Mouse (Mus musculus) right cerebral cortex, postnatal 25 days (tissue): ENCODE measurements around the gene Psg19.
A peak's percentile ranks its signal among the peaks of the same experiment; 100 is the strongest.
"Not testable (repeated sequence)": the region's sequence is repeated elsewhere in the genome, so short reads cannot be mapped to it uniquely, and the experiment has no call there.

Experiments
- DNase-seq: peaks from one replicate; pipeline ENCODE4 v3.0.0; 2022

The Psg19 gene

GRCm38 (mm10) chr7:18798420-18798819, at the start of gene Psg19:
Psg19 (minus strand) TSS chr7:18798520.
- DNase-seq = no peak

- no peak for DNase-seq
Measured at GRCm38 (mm10) chr7:18844811-18845210, 46.5 kb upstream of the Psg19 start.

GRCm38 (mm10) chr7:18841174-18841567, 42.9 kb upstream of the Psg19 start:
- DNase-seq = no peak

GRCm38 (mm10) chr7:18840386-18841173, 42.3 kb upstream of the Psg19 start:
- peak; percentile 8 for DNase-seq

- no peak for DNase-seq
Measured at GRCm38 (mm10) chr7:18839865-18840264, 41.5 kb upstream of the Psg19 start, which contains the start of gene Mill2. Mill2 (plus strand) TSS chr7:18839966.

- DNase-seq = no peak
Measured at GRCm38 (mm10) chr7:18832298-18832697, 34.0 kb upstream of the Psg19 start.

- no peak for DNase-seq
Measured at GRCm38 (mm10) chr7:18829545-18829944, 31.2 kb upstream of the Psg19 start.

- no peak for DNase-seq
Measured at GRCm38 (mm10) chr7:18828592-18828991, 30.3 kb upstream of the Psg19 start.

- DNase-seq = no peak
Measured at GRCm38 (mm10) chr7:18827792-18828546, 29.6 kb upstream of the Psg19 start.

GRCm38 (mm10) chr7:18821507-18821906, 23.2 kb upstream of the Psg19 start, which contains the start of gene Psg17:
Psg17 (minus strand) TSS chr7:18821607.
- DNase-seq = no peak

GRCm38 (mm10) chr7:18818301-18818700, 20.0 kb upstream of the Psg19 start:
- DNase-seq = no peak

GRCm38 (mm10) chr7:18803526-18803925, 5.2 kb upstream of the Psg19 start:
- no peak for DNase-seq

- DNase-seq = no peak
Measured at GRCm38 (mm10) chr7:18799129-18799528, 809 bp upstream of the Psg19 start.

GRCm38 (mm10) chr7:18790671-18791070, 7.6 kb downstream of the Psg19 start:
- DNase-seq = not testable (repeated sequence)

GRCm38 (mm10) chr7:18781301-18781700, 17.0 kb downstream of the Psg19 start:
- not testable (repeated sequence) for DNase-seq

GRCm38 (mm10) chr7:18779337-18779781, 19.0 kb downstream of the Psg19 start:
- no peak for DNase-seq

GRCm38 (mm10) chr7:18762885-18763284, 35.4 kb downstream of the Psg19 start:
- not testable (repeated sequence) for DNase-seq

- DNase-seq = not testable (repeated sequence)
Measured at GRCm38 (mm10) chr7:18760152-18760551, 38.2 kb downstream of the Psg19 start.

GRCm38 (mm10) chr7:18749896-18750477, 48.3 kb downstream of the Psg19 start:
- DNase-seq = peak; percentile 44

- no peak for DNase-seq
Measured at GRCm38 (mm10) chr7:18748994-18749895, 49.1 kb downstream of the Psg19 start.

GRCm38 (mm10) chr7:18747420-18747819, 50.9 kb downstream of the Psg19 start:
- not testable (repeated sequence) for DNase-seq

- no peak for DNase-seq
Measured at GRCm38 (mm10) chr7:18746189-18746860, 52.0 kb downstream of the Psg19 start.
